Mouse (Mus musculus) midbrain, embryonic 14.5 days (tissue): ENCODE measurements around the gene Prrt1. TPM values are rescaled to one million over a fixed set of nuclear protein-coding genes. Genes with fewer than 3 reads are reported as not detected.

Experiments
- ATAC-seq: fragments of 200-750 bp; cut with Nextera tagmentation; 2 replicates; pipeline ENCODE4 v1.8.0; 2017; ENCODE audit warnings: moderate number of reproducible peaks, moderate library complexity; ENCODE audit not compliant: low FRiP score, low TSS enrichment
- DNase-seq: peaks from one replicate; pipeline ENCODE4 v3.0.0-alpha.2; 2015
- H3K27ac ChIP-seq: fragments of 300-500 bp; sonication (generic); replicated peaks from 2 replicates; pipeline ENCODE4 v1.5.1; 2014; ENCODE audit warnings: mild to moderate bottlenecking, low read depth, low read length, moderate library complexity
- H3K27me3 ChIP-seq: fragments of 300-500 bp; sonication (generic); 2 replicates; pipeline ENCODE4 v1.6.1; 2014; ENCODE audit warnings: low read length, control low read depth, mixed read lengths; ENCODE audit not compliant: control insufficient read depth, insufficient read depth
- H3K36me3 ChIP-seq: fragments of 300-500 bp; sonication (generic); 2 replicates; pipeline ENCODE4 v1.6.1; 2014; ENCODE audit warnings: low read length, control low read depth; ENCODE audit not compliant: control insufficient read depth, insufficient read depth
- H3K4me1 ChIP-seq: fragments of 300-500 bp; sonication (generic); 2 replicates; pipeline ENCODE4 v1.6.1; 2014; ENCODE audit warnings: mild to moderate bottlenecking, antibody characterized with exemption, low read length, control low read depth; ENCODE audit not compliant: control insufficient read depth, insufficient read depth
- H3K4me2 ChIP-seq: fragments of 300-500 bp; sonication (generic); 2 replicates; pipeline ENCODE4 v1.6.1; 2014; ENCODE audit warnings: mild to moderate bottlenecking, low read length, moderate library complexity
- H3K4me3 ChIP-seq: fragments of 300-500 bp; sonication (generic); replicated peaks from 2 replicates; pipeline ENCODE4 v1.5.1; 2014; ENCODE audit warnings: low read depth, low read length
- H3K9ac ChIP-seq: fragments of 300-500 bp; sonication (generic); replicated peaks from 2 replicates; pipeline ENCODE4 v1.6.1; 2014; ENCODE audit warnings: mild to moderate bottlenecking, low read length, moderate library complexity
- H3K9me3 ChIP-seq: fragments of 300-500 bp; sonication (generic); 2 replicates; pipeline ENCODE4 v1.6.1; 2016; ENCODE audit warnings: low read length, control low read depth, mixed read lengths; ENCODE audit not compliant: control insufficient read depth
- WGBS: fragments of 180-500 bp; shearing (Covaris S2); extraction: QIAGEN DNeasy Blood & Tissue Kit; methylation state at CpG from one replicate; pipeline ENCODE4 v1.1.7; 2014; 5-methylcytosine and 5-hydroxymethylcytosine counted together
- polyA plus RNA-seq: library from polyadenylated mRNA; unstranded; fragments of >200 nt; fragmentation: Nextera tagmentation; extraction: Ambion mirVana; gene quantifications from 2 replicates; pipeline ENCODE4 v1.2.1, GENCODE M21; 2014

Gene Prrt1
- polyA plus RNA-seq, 1 experiment from 2014 or later = 12.4 TPM

DNA sequence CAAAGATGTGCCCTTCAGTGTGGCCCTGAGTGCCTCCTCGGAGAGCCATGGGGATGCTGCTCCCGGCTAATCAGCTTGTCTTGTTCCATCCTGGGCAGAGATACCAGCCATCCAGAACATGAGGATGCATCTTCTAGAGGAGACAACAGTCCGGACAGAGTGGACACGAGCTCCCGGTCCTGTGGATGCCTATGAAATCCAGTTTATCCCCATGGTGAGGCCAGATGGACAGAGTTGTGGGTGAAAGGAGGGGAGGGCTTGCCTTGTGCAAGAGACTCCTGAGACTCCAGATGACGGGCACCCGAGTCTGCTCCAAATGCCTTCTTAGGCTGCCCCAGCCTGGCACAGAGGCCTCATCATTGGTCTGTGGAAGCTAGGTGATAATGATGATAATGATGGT, 43.8 kb downstream of the Prrt1 start:
- WGBS = 88% methylated on average over 7 of the region's 7 CpGs
- no peak for ATAC-seq
- no peak overlapping the region for H3K4me2 ChIP-seq
- H3K9me3 ChIP-seq = no peaks in the 10 kb centered on the region
- H3K36me3 ChIP-seq = no peaks in the 10 kb centered on the region
- no peak overlapping the region for H3K9ac ChIP-seq
- DNase-seq = no peak
- H3K27me3 ChIP-seq = peaks cover 43% of the 10 kb centered on the region
- H3K4me3 ChIP-seq = no peak overlapping the region
- no peak overlapping the region for H3K27ac ChIP-seq
- H3K4me1 ChIP-seq = peaks cover 11% of the 10 kb centered on the region; the same call in 1 of the 2 replicates

DNA sequence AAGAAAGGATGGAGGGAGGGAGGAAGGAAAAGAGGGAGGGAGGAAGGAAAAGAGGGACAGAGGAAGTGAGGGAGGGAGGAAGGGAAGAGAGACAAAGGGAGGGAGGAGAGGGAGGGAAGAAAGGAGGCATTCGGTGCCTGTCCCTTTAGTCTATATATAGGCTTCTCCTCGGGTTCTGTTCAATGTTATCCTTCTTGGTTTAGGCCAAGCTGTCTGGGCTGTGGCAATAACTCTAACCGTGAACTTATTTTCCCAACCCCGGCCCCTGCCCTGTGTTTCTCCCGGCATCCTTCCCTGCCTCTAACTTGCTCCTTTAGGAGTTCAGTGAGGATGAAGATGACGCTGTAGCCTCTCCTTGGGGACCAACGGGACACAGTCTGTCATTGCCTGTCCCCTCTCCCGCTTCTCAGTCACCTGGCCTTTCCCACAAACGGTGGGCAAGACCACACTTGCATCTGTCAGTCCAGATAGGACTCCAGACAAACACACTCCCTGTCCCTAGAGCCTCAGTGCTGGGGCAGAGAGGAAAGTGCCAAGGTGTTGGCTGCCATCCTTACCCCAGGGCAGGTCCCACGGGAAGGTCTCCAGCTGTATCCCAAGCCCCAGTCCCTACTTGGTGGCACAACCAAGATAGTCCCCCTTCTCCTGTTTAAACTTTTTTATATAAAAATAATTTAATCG, 45.3 kb downstream of the Prrt1 start:
- no peaks in the 10 kb centered on the region for H3K9me3 ChIP-seq
- H3K4me3 ChIP-seq = no peak overlapping the region
- WGBS = 72% methylated on average over 11 of the region's 11 CpGs
- H3K27ac ChIP-seq = no peak overlapping the region
- peaks cover 42% of the 10 kb centered on the region for H3K27me3 ChIP-seq
- H3K4me2 ChIP-seq = no peak overlapping the region
- ATAC-seq = no peak
- peaks cover 11% of the 10 kb centered on the region; the same call in 1 of the 2 replicates for H3K4me1 ChIP-seq
- H3K9ac ChIP-seq = no peak overlapping the region
- no peak for DNase-seq
- H3K36me3 ChIP-seq = no peaks in the 10 kb centered on the region

DNA sequence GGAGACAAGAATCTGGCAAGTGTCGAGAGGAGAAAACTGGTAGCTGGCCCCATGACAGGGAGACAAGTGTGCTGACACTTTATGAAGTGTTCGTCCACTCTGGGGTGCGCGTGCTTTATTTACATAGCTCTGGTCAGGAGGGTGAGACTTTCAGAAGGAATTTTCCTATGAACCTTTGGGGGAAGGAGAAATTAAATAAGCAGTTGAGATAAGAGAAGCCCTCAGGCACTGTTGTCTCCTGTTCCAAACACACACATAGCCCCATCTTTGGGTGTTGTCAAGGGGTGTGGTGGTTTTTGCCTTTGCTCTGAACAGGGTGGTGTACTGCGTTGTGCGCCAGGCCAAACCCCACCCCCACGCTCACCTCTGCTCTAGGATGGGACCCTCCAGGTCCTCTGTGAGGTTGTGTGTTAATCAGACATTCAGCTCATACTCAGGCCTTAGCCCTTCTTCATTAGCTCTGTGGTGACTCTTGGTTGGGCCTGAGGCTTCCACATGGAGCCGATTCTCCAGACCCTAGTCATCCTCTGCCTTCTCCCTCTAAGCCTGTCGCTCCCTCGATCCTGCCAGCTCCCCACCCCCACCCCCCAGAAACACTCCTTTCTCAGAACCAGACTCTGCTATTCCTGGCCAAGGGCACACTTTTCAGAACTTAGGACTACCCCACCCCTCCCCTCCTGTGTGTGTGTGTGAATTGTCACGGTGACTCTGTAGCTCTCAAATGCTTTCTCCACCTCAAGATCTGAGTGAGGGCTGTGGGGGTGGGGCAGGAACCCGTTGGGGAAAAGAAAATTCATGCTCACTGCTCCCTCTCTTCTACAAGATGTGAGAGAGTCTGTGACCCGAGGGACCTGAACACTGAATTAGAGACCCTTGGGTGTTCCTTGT, 46.1 kb downstream of the Prrt1 start:
- DNase-seq = no peak
- no peak overlapping the region for H3K9ac ChIP-seq
- ATAC-seq = no peak
- no peak overlapping the region for H3K4me3 ChIP-seq
- WGBS = 77% methylated on average over 13 of the region's 13 CpGs
- peaks cover 11% of the 10 kb centered on the region; the same call in 1 of the 2 replicates for H3K4me1 ChIP-seq
- H3K36me3 ChIP-seq = no peaks in the 10 kb centered on the region
- H3K4me2 ChIP-seq = no peak overlapping the region
- H3K27ac ChIP-seq = no peak overlapping the region
- no peaks in the 10 kb centered on the region for H3K9me3 ChIP-seq
- H3K27me3 ChIP-seq = peaks cover 34% of the 10 kb centered on the region

- Histone ChIP-seq H3K27me3 (peaks cover 28% of the 10 kb centered on the region), H3K4me3 (no peak overlapping the region), H3K27ac (no peak overlapping the region), H3K4me2 (no peak overlapping the region), H3K4me1 (peaks cover 11% of the 10 kb centered on the region; the same call in 1 of the 2 replicates), H3K9ac (no peak overlapping the region), H3K36me3 (no peaks in the 10 kb centered on the region), H3K9me3 (no peaks in the 10 kb centered on the region)
- DNase-seq = no peak
- ATAC-seq = no peak
- 86% methylated on average over 6 of the region's 6 CpGs for WGBS
Measured at GRCm38 (mm10) chr17:34676093-34676460, 46.7 kb downstream of the Prrt1 start.

DNA sequence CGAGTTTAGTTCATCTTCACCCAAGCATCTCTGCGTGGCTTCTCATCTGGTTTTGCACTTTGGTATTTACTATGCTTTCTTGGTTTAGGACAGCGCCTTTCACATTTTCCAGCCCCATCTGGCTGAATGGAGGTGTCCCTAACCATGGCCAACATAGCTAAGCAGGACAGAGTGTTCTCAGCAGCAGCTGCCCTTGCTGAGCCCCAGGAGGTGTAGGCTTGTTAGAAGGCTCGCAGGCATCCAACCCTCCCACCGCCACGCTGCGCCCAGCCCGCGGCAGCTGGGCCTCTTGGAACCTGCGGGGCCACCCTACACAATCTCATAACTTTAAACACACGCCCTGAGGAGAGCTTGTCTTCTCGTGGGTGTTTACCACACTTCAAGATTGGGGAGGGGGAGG, 47.3 kb downstream of the Prrt1 start:
- Histone ChIP-seq H3K4me1 (peaks cover 6% of the 10 kb centered on the region; the same call in 1 of the 2 replicates), H3K36me3 (no peaks in the 10 kb centered on the region), H3K9ac (no peak overlapping the region), H3K27me3 (peaks cover 22% of the 10 kb centered on the region), H3K9me3 (no peaks in the 10 kb centered on the region), H3K4me3 (no peak overlapping the region), H3K4me2 (no peak overlapping the region), H3K27ac (no peak overlapping the region)
- WGBS = 73% methylated on average over 12 of the region's 12 CpGs
- ATAC-seq (no peak), DNase-seq (no peak)

DNA sequence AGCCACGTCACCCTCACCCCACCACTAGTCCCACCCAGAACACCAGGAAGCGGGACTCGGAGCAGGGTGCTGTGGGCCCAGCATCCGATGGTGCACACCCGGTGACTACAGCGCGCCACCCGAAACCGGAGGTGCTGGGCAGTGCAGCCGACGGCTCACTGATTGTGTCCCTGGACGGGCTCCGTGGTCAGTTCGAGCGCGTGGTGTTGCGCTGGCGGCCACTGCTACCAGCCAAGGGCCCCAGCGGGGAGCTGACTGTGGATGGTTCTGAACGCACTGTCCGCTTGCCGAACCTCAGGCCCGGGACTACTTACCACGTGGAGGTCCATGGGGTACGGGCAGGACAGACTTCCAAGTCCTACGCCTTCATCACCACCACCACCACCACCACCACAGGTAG, 50.9 kb downstream of the Prrt1 start:
- H3K27ac ChIP-seq = no peak overlapping the region
- no peaks in the 10 kb centered on the region for H3K9me3 ChIP-seq
- ATAC-seq (no peak), DNase-seq (no peak)
- WGBS = 86% methylated on average over 26 of the region's 26 CpGs
- no peaks in the 10 kb centered on the region for H3K27me3 ChIP-seq
- H3K4me3 ChIP-seq = no peak overlapping the region
- H3K36me3 ChIP-seq = no peaks in the 10 kb centered on the region
- no peak overlapping the region for H3K9ac ChIP-seq
- no peak overlapping the region for H3K4me2 ChIP-seq
- no peaks in the 10 kb centered on the region for H3K4me1 ChIP-seq

GRCm38 (mm10) chr17:34680621-34681020, 51.3 kb downstream of the Prrt1 start:
- no peaks in the 10 kb centered on the region for H3K9me3 ChIP-seq
- H3K4me1 ChIP-seq = no peaks in the 10 kb centered on the region
- no peak overlapping the region for H3K9ac ChIP-seq
- ATAC-seq = no peak
- no peak overlapping the region for H3K27ac ChIP-seq
- no peaks in the 10 kb centered on the region for H3K36me3 ChIP-seq
- no peak overlapping the region for H3K4me2 ChIP-seq
- no peak for DNase-seq
- no peaks in the 10 kb centered on the region for H3K27me3 ChIP-seq
- WGBS = 76% methylated on average over 4 of the region's 4 CpGs
- no peak overlapping the region for H3K4me3 ChIP-seq

- no peaks in the 10 kb centered on the region for H3K27me3 ChIP-seq
- H3K27ac ChIP-seq = no peak overlapping the region
- H3K9ac ChIP-seq = no peak overlapping the region
- 81% methylated on average over 17 of the region's 17 CpGs for WGBS
- H3K4me3 ChIP-seq = no peak overlapping the region
- H3K4me1 ChIP-seq = no peaks in the 10 kb centered on the region
- no peak for DNase-seq
- ATAC-seq = no peak
- no peaks in the 10 kb centered on the region for H3K36me3 ChIP-seq
- no peaks in the 10 kb centered on the region for H3K9me3 ChIP-seq
- H3K4me2 ChIP-seq = no peak overlapping the region
Measured at GRCm38 (mm10) chr17:34681132-34681571, 51.8 kb downstream of the Prrt1 start.
